Comparison of ENCODE assay signal across 7 mouse cellular contexts in genomic region chr11:89720847-89721246, GRCm38 (mm10). TPM values are rescaled to one million over a fixed set of nuclear protein-coding genes. Genes with fewer than 3 reads are reported as not detected.
DNase-seq lines count a peak whose midpoint lies in the region; ATAC-seq and TF ChIP-seq lines count a peak whose summit lies in the region.

No protein-coding gene starts in this region.

- WGBS in lung, postnatal 0 days, result 14% methylated on average over 5 of the region's 5 CpGs

- no peaks in the 10 kb centered on the region for H3K9me3 ChIP-seq in lung, postnatal 0 days (ENCODE audit: low read length)

- H3K4me3 ChIP-seq in lung, postnatal 0 days (ENCODE audit: low read depth, low read length), result no peak overlapping the region

- H3K4me2 ChIP-seq in lung, postnatal 0 days (replicated peaks; ENCODE audit: low read depth, low read length), result no peak overlapping the region

- TF ChIP-seq EP300 in lung, postnatal 0 days (IDR thresholded peaks at IDR 0.05), result no peak

- H3K27ac ChIP-seq in lung, postnatal 0 days (ENCODE audit: low read length), result no peak overlapping the region

- no peak for ATAC-seq in lung, postnatal 0 days

- no peaks in the 10 kb centered on the region for H3K36me3 ChIP-seq in lung, postnatal 0 days (ENCODE audit: insufficient read depth, low read length)

- H3K27me3 ChIP-seq in lung, postnatal 0 days (replicated peaks; ENCODE audit: insufficient read depth, low read length), result no peaks in the 10 kb centered on the region

- H3K9ac ChIP-seq in lung, postnatal 0 days (replicated peaks; ENCODE audit: low read depth), result no peak overlapping the region

- peak; percentile 2 to 4 for DNase-seq in CD8-positive naive resting alpha-beta T cell, adult 2 months (ENCODE audit: low read depth in 2 of 2, low spot score in 2 of 2)
- peak; percentile 38 for DNase-seq in MN1 (ENCODE audit: low spot score)
- peak; percentile 50 for DNase-seq in cerebellum, adult 9-10 months
- DNase-seq in gastrocnemius, adult 18-20 months (ENCODE audit: low spot score), result peak; percentile 38
- peak; percentile 85 for DNase-seq in layer of hippocampus, adult 11-12 months (ENCODE audit: low spot score)
- peak; percentile 74 for DNase-seq in lung, postnatal 0 days (ENCODE audit: low spot score)
- DNase-seq in skeletal muscle tissue, adult 2 months (ENCODE audit: low read depth, low spot score), result peak; percentile 25

- peak; percentile 96 for TF ChIP-seq CTCF in lung, postnatal 0 days (IDR thresholded peaks at IDR 0.05)

- no peaks in the 10 kb centered on the region for H3K4me1 ChIP-seq in lung, postnatal 0 days (ENCODE audit: insufficient read depth, low read depth, low read length)

RNA-seq across cellular contexts. Expression of gene Ankfn1, which starts 56.6 kb away (rescaled TPM):
- total RNA-seq in gastrocnemius, adult 18-20 months (2021), result under 1 TPM; 0.17 to 0.23 TPM
- 0.85 and 1.1 TPM in 2 replicates for polyA plus RNA-seq in lung, postnatal 0 days (2015; fragmentation: Nextera tagmentation; extraction: Ambion mirVana)

Comparison
In these comparisons a context has a peak if more than half of its experiments do, and no peak if none do; other contexts are left out.
1. DNase-seq: peak in every context shown above with its lines; median percentile 85 in layer of hippocampus, adult 11-12 months; 74 in lung, postnatal 0 days; 50 in cerebellum, adult 9-10 months; 38 in MN1; 38 in gastrocnemius, adult 18-20 months; 25 in skeletal muscle tissue, adult 2 months; 3 in CD8-positive naive resting alpha-beta T cell, adult 2 months.